Mouse (Mus musculus): ENCODE data around the gene Gdf15. TPM values are rescaled to one million over a fixed set of nuclear protein-coding genes. Genes with fewer than 3 reads are reported as not detected.
"Not testable (repeated sequence)": the region's sequence is repeated elsewhere in the genome, so short reads cannot be mapped to it uniquely, and the experiment has no call there.

The Gdf15 gene
- polyA plus RNA-seq, 1 experiment from 2014 or later, result 0.17 TPM

GRCm38 (mm10) chr8:70596775-70597416, 35.4 kb downstream of the Gdf15 start:
- Histone ChIP-seq H3K9ac (replicated peaks; ENCODE audit: low read depth, low read length) (no peak overlapping the region), H3K36me3 (ENCODE audit: control insufficient read depth, insufficient read depth, low read length) (peaks cover 12% of the 10 kb centered on the region; the same call in 1 of the 2 replicates), H3K4me2 (replicated peaks; ENCODE audit: low read depth, low read length) (peak overlapping the region; percentile 59), H3K9me3 (ENCODE audit: control insufficient read depth, low read depth, low read length) (peaks cover 2% of the 10 kb centered on the region; the same call in 1 of the 2 replicates), H3K27me3 (ENCODE audit: control insufficient read depth, insufficient read depth, low read length) (no peaks in the 10 kb centered on the region), H3K4me3 (ENCODE audit: low read depth, low read length) (peak overlapping the region; percentile 35; the same call in 1 of the 2 replicates), H3K27ac (ENCODE audit: low read length) (no peak overlapping the region), H3K4me1 (ENCODE audit: control insufficient read depth, insufficient read depth, low read length) (peaks cover 56% of the 10 kb centered on the region)
- no peak for ATAC-seq (ENCODE audit: insufficient number of reproducible peaks, insufficient read depth, low FRiP score, low read depth)
- WGBS, result 81% methylated on average over 17 of the region's 17 CpGs

GRCm38 (mm10) chr8:70596216-70596615, 36.0 kb downstream of the Gdf15 start:
- Histone ChIP-seq H3K27ac (ENCODE audit: low read length) (no peak overlapping the region), H3K27me3 (ENCODE audit: control insufficient read depth, insufficient read depth, low read length) (no peaks in the 10 kb centered on the region), H3K4me1 (ENCODE audit: control insufficient read depth, insufficient read depth, low read length) (peaks cover 54% of the 10 kb centered on the region), H3K4me2 (replicated peaks; ENCODE audit: low read depth, low read length) (no peak overlapping the region), H3K4me3 (ENCODE audit: low read depth, low read length) (no peak overlapping the region), H3K36me3 (ENCODE audit: control insufficient read depth, insufficient read depth, low read length) (peaks cover 14% of the 10 kb centered on the region; the same call in 1 of the 2 replicates), H3K9me3 (ENCODE audit: control insufficient read depth, low read depth, low read length) (no peaks in the 10 kb centered on the region), H3K9ac (replicated peaks; ENCODE audit: low read depth, low read length) (no peak overlapping the region)
- ATAC-seq (ENCODE audit: insufficient number of reproducible peaks, insufficient read depth, low FRiP score, low read depth), result no peak
- 94% methylated on average over 18 of the region's 18 CpGs for WGBS

- Histone ChIP-seq H3K9ac (replicated peaks; ENCODE audit: low read depth, low read length) (no peak overlapping the region), H3K9me3 (ENCODE audit: control insufficient read depth, low read depth, low read length) (no peaks in the 10 kb centered on the region), H3K4me2 (replicated peaks; ENCODE audit: low read depth, low read length) (no peak overlapping the region), H3K27me3 (ENCODE audit: control insufficient read depth, insufficient read depth, low read length) (no peaks in the 10 kb centered on the region), H3K36me3 (ENCODE audit: control insufficient read depth, insufficient read depth, low read length) (peaks cover 14% of the 10 kb centered on the region; the same call in 1 of the 2 replicates), H3K4me1 (ENCODE audit: control insufficient read depth, insufficient read depth, low read length) (peaks cover 50% of the 10 kb centered on the region), H3K27ac (ENCODE audit: low read length) (no peak overlapping the region), H3K4me3 (ENCODE audit: low read depth, low read length) (no peak overlapping the region)
- 92% methylated on average over 12 of the region's 12 CpGs for WGBS
- no peak for ATAC-seq (ENCODE audit: insufficient number of reproducible peaks, insufficient read depth, low FRiP score, low read depth)
These were observed 36.4 kb downstream of the Gdf15 start for GRCm38 (mm10) chr8:70595811-70596210.

GRCm38 (mm10) chr8:70594621-70595564, 37.4 kb downstream of the Gdf15 start:
- Histone ChIP-seq H3K27me3 (ENCODE audit: control insufficient read depth, insufficient read depth, low read length) (no peaks in the 10 kb centered on the region), H3K9me3 (ENCODE audit: control insufficient read depth, low read depth, low read length) (no peaks in the 10 kb centered on the region), H3K27ac (ENCODE audit: low read length) (peak overlapping the region; percentile 83; the same call in 1 of the 2 replicates), H3K4me1 (ENCODE audit: control insufficient read depth, insufficient read depth, low read length) (peaks cover 40% of the 10 kb centered on the region), H3K4me3 (ENCODE audit: low read depth, low read length) (peak overlapping the region; percentile 70), H3K9ac (replicated peaks; ENCODE audit: low read depth, low read length) (peak overlapping the region; percentile 65), H3K4me2 (replicated peaks; ENCODE audit: low read depth, low read length) (peak overlapping the region; percentile 88), H3K36me3 (ENCODE audit: control insufficient read depth, insufficient read depth, low read length) (peaks cover 14% of the 10 kb centered on the region; the same call in 1 of the 2 replicates)
- ATAC-seq (ENCODE audit: insufficient number of reproducible peaks, insufficient read depth, low FRiP score, low read depth), result peak; percentile 3; the same call in 1 of the 2 replicates
- 7% methylated on average over 82 of the region's 82 CpGs for WGBS

GRCm38 (mm10) chr8:70593961-70594609, 38.2 kb downstream of the Gdf15 start, which contains the start of gene Isyna1:
Gene Isyna1, plus strand, starts transcription at chr8:70594373.
- peaks cover 34% of the 10 kb centered on the region for H3K4me1 ChIP-seq (ENCODE audit: control insufficient read depth, insufficient read depth, low read length)
- H3K4me2 ChIP-seq (replicated peaks; ENCODE audit: low read depth, low read length), result peak within 1 kb of the TSS; percentile 88
- H3K36me3 ChIP-seq (ENCODE audit: control insufficient read depth, insufficient read depth, low read length), result peaks cover 16% of the 10 kb centered on the region; the same call in 1 of the 2 replicates
- WGBS, result under 1% methylated on average over 40 of the region's 40 CpGs
- H3K9ac ChIP-seq (replicated peaks; ENCODE audit: low read depth, low read length), result peak within 1 kb of the TSS; percentile 65
- H3K9me3 ChIP-seq (ENCODE audit: control insufficient read depth, low read depth, low read length), result no peaks in the 10 kb centered on the region
- H3K27me3 ChIP-seq (ENCODE audit: control insufficient read depth, insufficient read depth, low read length), result no peaks in the 10 kb centered on the region
- ATAC-seq (ENCODE audit: insufficient number of reproducible peaks, insufficient read depth, low FRiP score, low read depth), result peak; percentile 91
- peak within 1 kb of the TSS; percentile 70 for H3K4me3 ChIP-seq (ENCODE audit: low read depth, low read length)
- H3K27ac ChIP-seq (ENCODE audit: low read length), result peak within 1 kb of the TSS; percentile 83; the same call in 1 of the 2 replicates

GRCm38 (mm10) chr8:70593173-70593572, 39.1 kb downstream of the Gdf15 start:
- peaks cover 25% of the 10 kb centered on the region for H3K4me1 ChIP-seq (ENCODE audit: control insufficient read depth, insufficient read depth, low read length)
- 40% methylated on average over 8 of the region's 8 CpGs for WGBS
- peak overlapping the region; percentile 70; the same call in 1 of the 2 replicates for H3K4me3 ChIP-seq (ENCODE audit: low read depth, low read length)

GRCm38 (mm10) chr8:70591569-70591968, 40.7 kb downstream of the Gdf15 start:
- peaks cover 22% of the 10 kb centered on the region for H3K36me3 ChIP-seq (ENCODE audit: control insufficient read depth, insufficient read depth, low read length)
- no peak overlapping the region for H3K4me3 ChIP-seq (ENCODE audit: low read depth, low read length)
- H3K9me3 ChIP-seq (ENCODE audit: control insufficient read depth, low read depth, low read length), result no peaks in the 10 kb centered on the region
- H3K27me3 ChIP-seq (ENCODE audit: control insufficient read depth, insufficient read depth, low read length), result no peaks in the 10 kb centered on the region
- 84% methylated on average over 12 of the region's 12 CpGs for WGBS
- ATAC-seq (ENCODE audit: insufficient number of reproducible peaks, insufficient read depth, low FRiP score, low read depth), result no peak
- peak overlapping the region; percentile 48; the same call in 1 of the 2 replicates for H3K27ac ChIP-seq (ENCODE audit: low read length)
- H3K4me1 ChIP-seq (ENCODE audit: control insufficient read depth, insufficient read depth, low read length), result peaks cover 13% of the 10 kb centered on the region
- no peak overlapping the region for H3K4me2 ChIP-seq (replicated peaks; ENCODE audit: low read depth, low read length)
- no peak overlapping the region for H3K9ac ChIP-seq (replicated peaks; ENCODE audit: low read depth, low read length)

More at GRCm38 (mm10) chr8:70593173-70593572, 39.1 kb downstream of the Gdf15 start:
- Histone ChIP-seq H3K27ac (ENCODE audit: low read length) (peak overlapping the region; percentile 77; the same call in 1 of the 2 replicates), H3K27me3 (ENCODE audit: control insufficient read depth, insufficient read depth, low read length) (no peaks in the 10 kb centered on the region), H3K9ac (replicated peaks; ENCODE audit: low read depth, low read length) (no peak overlapping the region; the same call in 1 of the 2 replicates), H3K36me3 (ENCODE audit: control insufficient read depth, insufficient read depth, low read length) (peaks cover 20% of the 10 kb centered on the region), H3K9me3 (ENCODE audit: control insufficient read depth, low read depth, low read length) (no peaks in the 10 kb centered on the region), H3K4me2 (replicated peaks; ENCODE audit: low read depth, low read length) (peak overlapping the region; percentile 88)
- no peak for ATAC-seq (ENCODE audit: insufficient number of reproducible peaks, insufficient read depth, low FRiP score, low read depth)

GRCm38 (mm10) chr8:70587955-70588354, 44.3 kb downstream of the Gdf15 start:
- not testable (repeated sequence) for ATAC-seq (ENCODE audit: insufficient number of reproducible peaks, insufficient read depth, low FRiP score, low read depth)
- 91% methylated on average over 4 of the region's 4 CpGs for WGBS

More at GRCm38 (mm10) chr8:70587955-70588354, 44.3 kb downstream of the Gdf15 start:
- not testable (repeated sequence) for H3K4me2 ChIP-seq (replicated peaks; ENCODE audit: low read depth, low read length); H3K4me3 ChIP-seq (ENCODE audit: low read depth, low read length); H3K27me3 ChIP-seq (ENCODE audit: control insufficient read depth, insufficient read depth, low read length); H3K4me1 ChIP-seq (ENCODE audit: control insufficient read depth, insufficient read depth, low read length); H3K27ac ChIP-seq (ENCODE audit: low read length); H3K9ac ChIP-seq (replicated peaks; ENCODE audit: low read depth, low read length); H3K9me3 ChIP-seq (ENCODE audit: control insufficient read depth, low read depth, low read length)
- H3K36me3 ChIP-seq (ENCODE audit: control insufficient read depth, insufficient read depth, low read length), result peaks cover 45% of the 10 kb centered on the region

All from stomach, embryonic 14.5 days (tissue).